Mouse (Mus musculus): ENCODE data around the gene Pkn2. TPM values are rescaled to one million over a fixed set of nuclear protein-coding genes. Genes with fewer than 3 reads are reported as not detected.

Gene Pkn2
- total RNA-seq (2015) = 42.1 and 51.9 TPM in 2 replicates
- total RNA-seq (2017) = 51.3 and 53.8 TPM in 2 replicates

DNA sequence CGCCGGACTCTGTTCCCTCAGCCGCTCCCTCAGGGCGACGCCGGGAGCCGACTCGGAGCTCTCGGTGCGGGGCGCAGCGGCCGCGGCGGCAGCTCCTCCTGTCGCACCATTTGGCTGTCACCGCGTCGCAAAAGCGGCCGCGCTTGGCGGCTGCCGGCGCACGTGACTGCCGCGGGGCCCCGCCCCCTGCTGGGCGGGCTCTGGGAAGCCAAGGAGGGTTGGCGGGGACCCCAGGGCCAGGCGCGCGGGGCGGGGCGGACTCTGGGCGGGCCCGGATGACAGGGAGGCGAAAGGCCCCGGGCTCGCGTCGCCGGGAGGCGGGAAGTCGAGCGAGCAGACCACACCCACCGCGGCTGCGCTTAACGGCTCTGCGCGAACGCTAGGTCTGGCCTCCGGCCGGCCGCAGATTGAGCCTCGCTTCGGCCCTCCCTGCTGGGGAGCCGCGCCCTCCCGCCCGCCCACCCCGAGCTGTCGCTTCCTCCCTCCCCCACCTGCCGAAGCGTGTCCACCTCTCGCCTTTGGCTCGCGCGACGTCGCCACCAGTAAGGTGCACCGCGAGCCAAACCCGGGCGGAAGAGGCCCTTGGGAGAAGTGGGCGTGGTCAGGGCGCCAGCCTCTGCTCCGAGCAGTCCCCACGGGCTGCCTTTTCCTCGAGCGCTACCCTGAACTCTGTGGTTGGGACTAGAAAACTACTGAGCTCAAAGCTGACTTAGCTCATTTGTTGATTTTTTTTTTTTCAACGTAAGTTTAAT, at the start of gene Pkn2:
TSS of gene Pkn2 (minus strand) at position 133 of the 752 bp plus-strand sequence.
- peak; percentile 73 for ATAC-seq (replicated peaks; ENCODE audit: poor library complexity)

DNA sequence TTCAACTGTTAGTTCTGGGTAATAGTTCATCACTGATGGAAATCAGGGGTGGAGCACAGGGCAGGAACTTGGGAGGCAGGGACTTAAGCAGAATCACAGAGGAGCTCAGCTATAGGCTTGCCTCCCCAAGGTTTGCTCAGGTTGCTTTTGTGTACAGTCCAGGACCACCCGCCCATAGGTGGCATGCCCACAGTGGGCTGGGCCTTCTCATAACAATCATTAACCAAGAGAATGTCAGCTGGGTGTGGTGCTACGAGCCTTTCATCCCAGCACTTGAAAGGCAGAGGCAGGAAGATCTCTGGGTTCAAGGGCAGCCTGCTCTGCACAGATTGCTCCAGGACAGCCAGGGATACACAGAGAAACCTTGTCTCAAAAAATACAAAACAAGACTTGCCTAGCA, 48.1 kb upstream of the Pkn2 start:
- no peak for ATAC-seq (replicated peaks; ENCODE audit: poor library complexity)

DNA sequence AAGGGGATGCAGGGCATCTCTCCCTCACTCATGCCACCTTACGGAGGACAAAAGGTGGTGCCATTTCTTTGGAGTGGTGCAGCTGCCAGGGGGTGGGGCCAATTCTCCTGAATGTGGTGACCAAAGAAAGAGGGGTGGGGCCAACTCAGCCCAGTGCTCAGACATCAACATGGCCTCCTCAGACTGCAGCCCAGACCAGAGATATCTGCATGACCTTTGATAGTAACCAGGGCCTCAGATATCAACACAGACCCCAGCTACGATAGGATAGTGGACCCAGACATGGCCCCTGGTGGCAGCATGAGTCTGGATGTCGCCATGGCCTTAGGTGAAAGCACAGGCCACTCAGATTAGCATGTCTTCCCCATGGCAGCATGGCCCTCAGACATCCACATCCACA, 45.5 kb upstream of the Pkn2 start:
- ATAC-seq (replicated peaks; ENCODE audit: poor library complexity) = no peak; the same call in 1 of the 2 replicates

DNA sequence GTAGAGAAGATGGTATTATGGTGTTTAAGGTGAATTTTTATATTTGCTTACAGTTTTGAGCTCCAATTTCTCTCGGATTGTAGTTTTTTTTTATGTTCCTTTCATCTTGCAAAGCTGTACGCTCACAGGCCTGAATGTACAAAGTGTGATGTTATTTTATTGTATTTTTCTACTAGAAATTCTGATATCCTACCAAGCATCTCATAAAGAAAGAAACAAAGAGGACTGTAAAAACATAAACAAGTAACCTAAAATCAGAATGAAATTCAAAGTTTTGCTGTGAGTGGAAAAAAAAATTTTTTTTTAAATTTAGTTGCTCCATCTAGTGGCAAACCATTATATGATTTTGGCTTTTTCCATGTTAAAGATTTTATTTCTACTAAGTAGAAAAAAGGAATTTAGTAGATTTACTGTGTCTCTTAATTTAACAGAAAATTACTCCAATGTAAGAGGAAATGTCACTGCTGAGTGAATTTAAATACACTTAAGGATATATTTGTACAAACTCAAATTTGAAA, 43.1 kb upstream of the Pkn2 start:
- ATAC-seq (replicated peaks; ENCODE audit: poor library complexity) = no peak

DNA sequence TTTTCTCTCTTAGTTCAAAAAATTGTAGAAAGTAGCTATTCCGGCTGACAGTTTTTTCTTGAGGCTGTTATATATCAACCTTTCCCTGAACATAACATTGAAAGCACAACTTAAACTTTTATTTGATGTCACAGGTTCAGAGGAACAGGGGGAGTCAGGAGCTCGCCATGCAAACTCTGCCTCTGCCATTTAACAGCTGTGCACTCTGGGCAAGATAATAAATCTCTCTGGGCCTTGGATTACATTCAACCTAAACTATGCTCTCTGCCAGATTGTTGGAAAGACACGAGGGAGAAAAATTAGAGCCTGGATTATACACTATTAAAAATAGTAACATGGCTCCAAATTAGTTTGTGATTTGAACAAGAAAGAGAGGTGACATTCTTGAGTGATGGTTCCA, 37.3 kb upstream of the Pkn2 start:
- ATAC-seq (replicated peaks; ENCODE audit: poor library complexity) = no peak

DNA sequence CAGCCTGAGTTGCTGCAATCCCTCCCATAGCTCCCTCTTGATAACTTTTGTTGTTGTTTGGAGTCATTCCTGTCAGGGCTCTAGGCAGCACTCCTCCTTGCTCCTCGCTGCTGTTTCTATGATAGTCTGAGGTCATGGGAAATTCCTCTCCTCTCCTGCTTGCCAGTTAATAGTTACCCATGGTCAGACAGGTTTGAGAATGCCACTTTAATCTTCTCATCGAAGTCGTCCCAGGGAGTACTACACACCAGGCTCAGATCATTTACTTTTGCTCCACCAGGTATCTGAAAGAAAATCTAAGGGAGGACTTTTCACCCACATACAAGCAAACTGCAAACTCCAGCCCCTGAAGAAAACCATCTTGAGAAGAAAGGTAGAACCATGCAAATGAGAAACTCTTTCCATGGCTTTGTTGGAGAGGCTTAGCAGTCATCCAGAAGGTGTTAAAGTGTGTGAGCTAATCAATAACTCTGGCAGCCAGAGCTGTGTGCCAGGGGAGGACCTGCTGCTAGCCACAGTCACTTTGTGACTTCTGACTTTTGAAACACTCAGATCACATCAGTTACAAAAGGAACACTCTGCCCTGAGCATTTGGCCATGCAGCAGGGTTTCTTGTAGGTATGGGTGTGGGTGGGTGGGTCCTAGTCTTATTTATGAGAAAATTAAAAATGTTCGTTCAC, 36.1 kb upstream of the Pkn2 start:
- ATAC-seq (replicated peaks; ENCODE audit: poor library complexity) = no peak

DNA sequence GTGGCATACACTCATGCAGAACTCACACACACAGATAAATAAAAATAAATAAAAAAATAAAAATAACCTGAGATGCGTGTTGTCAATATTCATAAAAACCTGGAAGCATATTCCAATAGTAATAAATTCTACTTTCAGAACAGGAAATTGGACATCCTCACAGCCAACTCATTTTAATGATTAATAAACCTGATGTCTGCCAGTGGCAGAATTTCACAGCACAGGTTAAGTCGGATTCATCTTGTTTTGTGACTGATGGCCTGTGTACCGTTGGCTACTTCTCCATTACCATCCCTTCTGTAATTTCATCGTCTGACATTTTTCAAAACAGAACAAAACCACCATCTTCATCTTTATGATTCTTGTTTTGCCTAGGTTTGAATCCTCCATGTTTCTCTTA, 35.4 kb upstream of the Pkn2 start:
- ATAC-seq (replicated peaks; ENCODE audit: poor library complexity) = no peak

DNA sequence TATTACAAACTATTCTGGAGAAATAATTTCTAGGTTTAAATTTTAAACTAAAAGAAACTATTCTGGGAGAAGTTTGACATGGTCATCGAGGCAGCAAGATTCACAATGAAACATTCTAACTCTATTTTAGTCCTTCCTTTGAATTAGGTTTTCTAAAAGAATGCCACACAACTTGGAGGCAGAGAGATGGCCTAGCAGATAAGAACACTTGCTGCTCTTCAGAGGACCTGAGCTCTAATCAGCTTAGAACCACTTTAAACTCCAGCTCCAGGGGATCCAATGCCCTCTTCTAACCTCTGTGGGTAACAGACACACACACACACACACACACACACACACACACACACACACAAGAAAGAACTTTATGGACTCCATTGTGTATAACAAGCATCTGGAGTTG, 31.5 kb upstream of the Pkn2 start:
- ATAC-seq (replicated peaks; ENCODE audit: poor library complexity) = 0 out of 2 replicates have a peak, but pooled peaks have one; percentile 20

DNA sequence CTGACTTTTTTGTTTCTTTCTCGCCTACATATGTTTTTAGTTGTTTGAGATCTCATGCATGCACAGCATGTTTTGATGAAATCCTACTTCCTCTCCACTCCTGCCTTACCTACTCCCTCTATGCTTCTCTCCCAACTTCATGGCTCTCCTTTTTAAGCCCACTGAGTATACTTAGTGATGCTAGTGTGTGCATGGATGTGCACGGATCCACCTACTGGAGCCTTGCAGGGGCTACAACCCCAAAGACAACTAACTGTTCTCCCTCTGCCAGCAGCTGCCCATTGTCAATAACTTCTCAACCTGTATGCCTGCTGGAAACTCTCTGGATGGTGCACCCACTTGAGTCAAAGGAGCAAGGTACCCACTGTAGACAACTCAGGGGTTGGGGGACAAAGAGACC, 17.9 kb upstream of the Pkn2 start:
- ATAC-seq (replicated peaks; ENCODE audit: poor library complexity) = peak; percentile 67

DNA sequence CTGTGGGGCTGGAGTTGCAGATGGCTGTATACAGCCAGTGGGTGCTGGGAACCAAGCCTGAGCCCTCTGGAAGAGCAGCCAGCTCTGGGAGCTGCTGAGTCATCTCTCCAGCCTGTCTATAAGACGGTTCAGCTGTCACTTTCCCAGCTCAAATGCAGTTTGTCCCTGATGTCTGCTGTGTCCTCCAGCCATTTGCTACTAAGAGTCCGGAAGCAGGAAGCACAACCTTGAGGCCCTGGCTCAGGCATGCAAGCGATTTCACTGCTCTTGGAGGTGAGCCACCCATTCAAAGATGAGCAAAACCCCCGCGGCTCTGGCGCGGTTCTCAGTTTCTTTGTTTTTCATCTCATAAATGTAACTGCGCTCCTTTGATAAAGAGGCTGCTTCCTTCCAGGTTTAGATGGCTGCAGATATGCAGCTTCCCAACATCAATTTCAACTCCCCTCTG, 17.2 kb upstream of the Pkn2 start:
- ATAC-seq (replicated peaks; ENCODE audit: poor library complexity) = peak; percentile 77

DNA sequence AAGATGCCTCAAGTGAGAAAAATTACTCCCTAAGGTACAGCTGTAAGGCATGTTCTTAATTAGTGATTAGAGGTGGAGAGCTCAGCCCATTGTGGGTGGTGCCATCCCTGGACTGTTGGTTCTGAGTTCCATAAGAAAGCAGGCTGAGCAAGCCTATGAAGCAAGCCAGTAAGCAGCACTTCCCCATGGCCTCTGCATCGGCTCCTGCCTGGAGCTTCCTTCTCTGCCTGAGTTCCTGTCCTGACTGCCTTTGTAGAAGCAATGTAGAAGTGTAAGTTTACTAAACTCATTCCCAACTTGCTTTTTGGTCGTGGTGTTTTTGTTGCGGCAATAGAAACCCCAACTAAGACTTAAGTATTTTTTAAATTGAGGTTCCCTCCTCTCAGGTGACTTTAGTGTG, 8.6 kb upstream of the Pkn2 start:
- peak; percentile 52; the same call in 1 of the 2 replicates for ATAC-seq (replicated peaks; ENCODE audit: poor library complexity)

DNA sequence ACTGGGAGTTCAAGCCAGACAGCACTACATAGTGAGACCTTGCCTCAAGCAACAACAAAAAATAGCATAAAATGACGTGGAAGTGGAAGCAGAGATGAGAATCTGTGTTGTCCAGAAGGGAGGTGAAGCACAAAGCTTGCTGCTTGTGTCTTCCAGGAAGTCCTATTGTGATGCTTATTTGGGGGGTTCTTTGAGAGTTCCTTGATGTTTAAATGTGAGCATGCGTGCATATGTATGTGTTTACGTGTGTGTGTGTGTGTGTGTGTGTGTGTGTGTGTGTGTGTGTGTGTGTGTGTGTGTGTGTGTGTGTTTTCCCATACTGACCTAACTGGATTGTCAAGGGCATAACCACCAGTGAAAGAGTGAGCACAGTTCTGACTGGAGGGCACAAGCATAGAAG, 5.2 kb upstream of the Pkn2 start:
- ATAC-seq (replicated peaks; ENCODE audit: poor library complexity) = no peak

DNA sequence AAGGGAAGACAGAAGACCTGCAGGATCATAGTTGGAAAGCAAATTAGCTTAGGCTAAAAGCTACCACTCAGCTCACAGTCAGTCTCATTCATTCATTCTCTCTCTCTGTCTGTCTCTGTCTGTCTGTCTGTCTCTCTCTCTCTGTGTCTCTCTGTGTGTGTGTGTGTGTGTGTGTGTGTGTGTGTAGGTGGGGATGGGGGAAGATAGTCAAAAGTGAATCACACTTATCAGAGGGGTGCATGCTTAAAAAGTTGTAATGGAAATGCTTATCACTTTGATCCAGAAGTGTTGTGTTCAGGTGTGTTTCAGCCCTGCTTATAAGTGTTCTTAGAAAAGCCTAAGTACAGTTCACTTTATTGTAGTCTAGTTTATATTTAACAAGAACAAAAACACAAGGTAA, 2.8 kb upstream of the Pkn2 start:
- ATAC-seq (replicated peaks; ENCODE audit: poor library complexity) = peak; percentile 14; the same call in 1 of the 2 replicates

DNA sequence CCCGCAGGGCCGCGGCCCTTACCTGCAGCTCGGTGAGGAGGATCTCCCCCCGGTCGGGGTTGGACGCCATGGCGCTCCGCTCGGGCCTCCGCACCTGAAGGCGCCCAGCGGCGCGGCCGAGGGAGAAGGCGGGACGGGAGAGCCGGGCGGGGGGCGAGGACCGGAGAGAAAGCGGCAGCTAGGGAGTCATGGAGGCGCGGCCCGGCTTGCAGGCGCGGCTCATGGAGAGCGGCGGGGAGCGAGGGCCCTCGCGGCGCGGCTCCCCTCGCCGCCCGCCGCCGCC, 274 bp downstream of the Pkn2 start:
- no peak; the same call in 1 of the 2 replicates for ATAC-seq (replicated peaks; ENCODE audit: poor library complexity)

DNA sequence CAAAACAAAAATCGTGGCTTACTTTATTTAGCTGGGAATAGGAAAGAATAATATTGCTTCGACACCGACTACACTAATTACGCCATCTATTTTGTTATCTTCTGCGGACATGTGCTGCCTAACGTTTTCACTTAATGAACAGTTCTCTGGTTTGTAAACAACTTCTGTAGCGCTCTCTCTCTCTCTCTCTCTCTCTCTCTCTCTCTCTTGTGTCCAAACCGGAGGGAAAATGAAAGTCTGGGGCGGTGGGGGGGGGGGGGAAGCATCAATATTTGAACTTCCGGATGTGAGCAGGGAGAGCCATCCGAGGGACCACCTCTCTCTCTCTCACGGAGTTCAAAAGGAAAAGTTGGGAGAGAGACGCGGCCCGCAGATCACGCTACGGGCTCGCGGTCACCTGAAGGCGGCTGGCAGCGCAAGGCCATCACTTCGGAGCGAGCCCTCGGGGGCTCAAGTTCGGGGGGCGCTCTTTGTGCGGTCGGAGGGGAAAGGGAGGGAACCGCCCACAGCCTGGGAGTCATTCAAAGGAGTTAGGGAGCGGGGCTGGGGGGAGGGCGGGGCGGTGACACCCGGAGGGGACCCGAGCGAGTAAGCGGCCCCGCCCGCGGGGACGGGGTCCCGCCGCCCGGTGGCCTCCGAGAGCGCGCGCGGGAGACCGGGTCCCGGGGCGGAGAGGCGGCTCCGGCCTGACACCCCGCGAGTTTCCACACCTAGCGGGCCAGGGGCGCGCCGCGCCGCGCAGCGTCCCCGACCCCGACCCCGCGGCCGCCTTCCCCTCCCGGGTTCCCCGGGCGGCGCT, 815 bp downstream of the Pkn2 start:
- ATAC-seq (replicated peaks; ENCODE audit: poor library complexity) = peak; percentile 18

DNA sequence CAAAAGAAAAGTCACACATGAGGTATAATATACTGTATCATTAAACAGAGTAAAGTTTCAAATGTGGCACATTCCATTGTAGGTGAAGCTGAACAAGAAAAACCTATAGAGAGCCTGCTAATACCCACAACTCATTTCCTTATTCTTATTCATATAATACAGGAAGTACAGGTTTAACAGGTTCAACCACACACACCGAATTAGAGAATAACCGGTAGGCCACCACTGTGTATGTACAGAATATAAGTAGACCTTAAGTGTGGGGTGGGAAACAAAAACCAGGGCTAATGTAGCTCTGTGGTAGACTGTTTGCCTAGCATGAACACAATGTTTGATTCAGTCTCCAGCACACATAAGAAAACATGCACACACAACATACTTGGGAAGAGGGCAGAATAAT, 18.6 kb downstream of the Pkn2 start:
- peak; percentile 46; the same call in 1 of the 2 replicates for ATAC-seq (replicated peaks; ENCODE audit: poor library complexity)

DNA sequence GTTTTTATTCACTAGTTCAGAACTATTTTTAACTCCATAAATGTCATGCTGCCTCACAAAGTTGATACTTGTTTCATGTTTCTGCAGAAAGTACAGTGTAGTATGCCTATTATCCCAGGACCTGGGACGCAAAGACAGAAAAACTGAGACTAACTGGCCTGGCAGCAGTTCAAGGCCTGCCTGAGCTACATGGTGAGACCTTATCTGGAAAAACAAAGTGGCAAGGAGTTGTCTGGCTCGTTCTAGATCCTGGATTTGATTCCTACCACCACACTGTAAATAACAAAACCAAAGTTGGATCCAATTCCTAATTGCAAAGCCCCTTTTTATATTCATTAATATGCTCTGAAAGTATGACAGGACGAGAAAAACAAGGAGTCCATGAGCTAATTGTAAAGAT, 25.0 kb downstream of the Pkn2 start:
- ATAC-seq (replicated peaks; ENCODE audit: poor library complexity) = peak; percentile 78

DNA sequence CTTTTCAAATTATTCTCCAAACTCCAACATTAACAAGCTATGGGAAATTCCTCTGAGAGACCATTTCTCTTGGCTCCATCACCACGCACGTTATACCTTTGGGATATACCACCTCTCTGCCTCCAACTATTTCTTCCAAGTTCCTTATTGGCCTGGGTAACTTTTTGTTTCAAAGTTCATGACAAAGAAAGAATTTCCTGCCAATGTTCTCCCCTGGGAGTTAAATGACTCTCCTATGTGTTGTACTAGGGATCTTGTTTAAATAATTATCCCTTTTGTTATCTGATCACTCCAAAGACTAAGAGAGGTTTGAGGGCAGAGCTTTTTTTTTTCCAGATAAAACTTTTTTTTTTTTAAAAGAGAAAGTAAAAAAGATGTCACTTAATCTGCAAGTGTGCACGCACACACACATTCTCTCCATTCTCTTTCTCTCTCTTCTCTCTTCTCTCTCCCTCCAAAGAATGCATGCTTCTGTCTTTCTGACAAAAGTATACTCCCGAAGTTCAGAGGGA, 25.8 kb downstream of the Pkn2 start:
- ATAC-seq (replicated peaks; ENCODE audit: poor library complexity) = peak; percentile 19

DNA sequence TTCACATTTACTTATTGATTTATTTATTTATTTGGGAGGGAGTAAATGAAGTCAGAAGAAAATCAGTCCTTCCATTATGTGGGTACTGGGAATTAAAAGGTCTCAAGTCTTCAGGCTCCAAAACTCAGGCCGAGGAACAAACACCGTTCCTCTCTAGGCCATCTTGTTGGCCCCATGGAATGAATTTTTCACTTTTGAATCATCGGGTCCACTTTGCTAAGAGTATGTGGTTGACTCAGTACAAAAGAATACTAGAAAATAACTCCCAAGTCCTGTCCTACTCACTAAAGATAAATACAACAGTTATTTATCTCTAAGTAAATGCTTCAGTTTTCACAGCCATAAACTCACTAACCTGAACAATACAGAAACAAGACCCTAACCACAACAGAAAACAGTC, 28.9 kb downstream of the Pkn2 start:
- no peak for ATAC-seq (replicated peaks; ENCODE audit: poor library complexity)

DNA sequence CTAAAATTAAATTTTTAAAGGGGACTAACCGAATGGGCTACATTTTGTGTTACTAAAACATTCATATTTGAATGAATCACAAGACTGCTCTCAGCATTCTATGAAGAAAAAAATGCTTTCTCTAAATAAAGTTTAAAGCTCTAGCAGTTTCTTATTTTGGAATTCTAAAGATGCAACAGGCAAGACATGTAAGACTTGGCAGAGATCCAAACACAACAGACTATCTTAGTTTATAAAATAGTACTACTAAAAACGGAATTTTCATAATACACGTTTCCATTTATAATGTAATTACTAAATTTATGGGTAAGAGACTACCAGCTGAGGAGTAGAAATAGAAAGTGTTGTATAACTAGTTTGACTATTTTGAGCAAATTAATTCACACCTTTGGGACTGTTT, 30.2 kb downstream of the Pkn2 start:
- ATAC-seq (replicated peaks; ENCODE audit: poor library complexity) = no peak

DNA sequence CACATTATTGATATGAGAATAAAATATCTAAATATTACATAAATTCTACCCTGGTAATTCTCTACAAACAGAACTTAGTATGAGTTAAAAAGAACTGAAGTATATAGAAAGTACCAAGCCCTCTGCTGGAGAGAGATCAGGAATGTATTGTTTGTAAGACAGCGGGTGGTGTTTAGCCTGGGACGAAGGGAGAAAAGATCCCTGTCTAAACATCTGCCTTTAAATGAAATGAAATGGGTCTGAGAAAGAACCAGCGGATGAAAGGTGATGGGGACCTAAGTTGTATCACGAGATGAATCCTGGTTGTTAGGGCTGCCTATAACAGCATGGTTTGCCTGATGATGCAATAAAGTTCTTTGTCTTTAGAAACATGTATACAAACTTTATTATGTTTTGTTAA, 41.8 kb downstream of the Pkn2 start:
- ATAC-seq (replicated peaks; ENCODE audit: poor library complexity) = no peak
